Mouse (Mus musculus) inflammation-experienced regulatory T-cells, adult 16 weeks (primary cell): ENCODE measurements around the gene Traf3ip1. TPM values are rescaled to one million over a fixed set of nuclear protein-coding genes. Genes with fewer than 3 reads are reported as not detected.

Source experiments
- polyA plus RNA-seq: library from polyadenylated mRNA; unstranded; fragments of 100-300 nt; shearing (Covaris generic); gene quantifications from one replicate; pipeline ENCODE4 v1.2.1, GENCODE M21; 2017

Gene Traf3ip1
- 2.5 TPM for polyA plus RNA-seq

DNA sequence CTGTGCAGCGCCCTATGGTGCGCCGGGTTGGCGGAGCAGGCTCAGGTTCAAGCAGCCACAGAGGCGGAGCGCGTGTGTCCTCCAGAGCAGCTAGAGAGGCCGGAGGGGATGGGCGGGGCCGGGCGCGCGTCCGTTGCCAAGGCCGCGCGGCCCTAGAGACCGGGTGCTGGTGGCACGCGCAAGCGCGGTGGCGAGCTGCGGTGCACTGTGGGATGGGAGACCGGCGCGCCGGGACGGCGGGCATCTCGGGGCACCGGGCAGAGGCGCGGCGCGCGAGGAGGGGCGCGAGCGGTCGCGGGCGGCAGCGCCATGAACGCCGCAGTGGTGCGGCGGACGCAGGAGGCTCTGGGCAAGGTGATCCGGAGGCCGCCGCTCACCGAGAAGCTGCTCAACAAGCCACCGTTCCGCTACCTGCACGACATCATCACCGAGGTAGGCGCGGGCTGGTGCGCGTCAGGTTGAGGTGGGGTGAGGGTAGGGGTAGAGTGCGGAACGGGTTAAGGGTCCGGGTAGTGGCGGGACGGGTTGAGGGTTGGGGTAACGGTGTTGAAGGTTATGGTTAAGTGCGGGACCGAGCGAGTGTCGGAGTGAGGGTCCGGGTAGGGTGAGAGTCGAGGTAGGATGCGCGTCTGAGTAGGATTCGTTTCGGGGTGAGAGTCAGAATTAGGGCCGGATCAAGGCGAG lies at the start of gene Traf3ip1:
Gene Traf3ip1 (plus strand): TSS at position 191 of the 684 bp plus-strand sequence.

DNA sequence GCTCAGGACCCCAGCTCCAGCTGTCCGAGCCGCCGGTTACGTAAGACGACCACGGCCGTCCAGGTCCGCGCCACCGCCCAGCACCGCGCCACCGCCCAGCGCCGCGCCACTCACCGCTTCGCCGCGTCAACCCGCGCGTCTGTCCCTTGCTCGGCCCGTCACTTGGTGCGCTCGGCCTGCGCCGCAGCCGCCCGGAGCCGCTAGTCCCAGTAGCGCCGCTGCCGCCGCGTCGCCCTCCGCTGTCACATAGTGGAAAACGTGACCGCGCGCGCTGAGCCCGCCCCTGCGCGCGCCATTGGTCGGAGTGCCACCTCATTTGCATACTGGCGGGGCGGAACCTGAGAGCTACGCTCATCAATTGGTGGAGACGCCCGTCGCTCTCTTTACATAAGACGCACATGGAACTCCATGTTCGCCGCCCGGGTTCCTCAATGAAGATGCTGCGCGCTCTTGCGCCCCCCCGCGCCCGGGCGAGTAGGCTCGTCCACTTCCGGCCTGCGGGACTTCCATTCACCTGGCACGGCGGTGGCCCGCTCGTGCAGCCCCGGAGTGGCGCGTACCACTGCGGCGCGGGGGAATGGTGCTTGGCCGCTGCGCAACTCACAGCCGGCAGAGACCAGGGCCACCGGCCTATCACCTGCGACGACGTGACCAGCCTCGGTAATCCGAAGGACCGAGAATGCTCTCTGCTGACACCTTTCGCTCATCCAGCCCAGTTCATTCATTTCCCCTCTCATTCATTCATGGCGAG lies 35.2 kb upstream of the Traf3ip1 start, which contains the start of gene Per2:
Gene Per2 (minus strand): TSS at position 266 of the 751 bp plus-strand sequence.

DNA sequence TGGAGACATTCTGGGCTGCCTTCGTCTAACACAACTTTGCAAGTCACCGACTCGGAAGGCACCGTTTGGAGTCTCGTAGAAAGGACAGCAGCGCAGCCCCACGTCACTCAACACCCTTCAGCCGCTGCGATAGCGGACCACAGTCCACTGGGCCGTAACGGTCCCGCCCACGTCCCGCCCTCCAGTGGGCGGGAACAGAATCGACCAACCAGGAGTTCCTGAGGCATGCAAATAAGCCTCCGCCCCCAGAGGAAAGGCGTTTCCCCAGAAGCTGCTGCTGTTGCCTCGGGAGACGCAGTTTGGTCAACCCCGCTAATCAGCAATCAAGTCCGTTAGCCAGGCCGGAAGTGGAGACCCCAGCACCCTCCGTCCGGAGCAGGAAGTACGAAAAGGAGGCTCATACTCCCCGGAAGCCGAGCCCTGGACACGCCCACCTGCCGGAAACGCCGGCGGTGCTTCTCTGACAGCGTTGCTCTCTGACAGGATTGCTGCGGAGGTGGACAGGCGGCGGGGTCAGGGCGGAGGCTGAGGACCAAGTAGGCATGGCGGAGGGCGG lies 45.9 kb downstream of the Traf3ip1 start, which contains the start of gene Asb1:
Gene Asb1 (plus strand): TSS at position 274 of the 556 bp plus-strand sequence.

Other genes starting within 250 kb of the Traf3ip1 start
- 106 TPM for gene Ube2f, start 244.3 kb upstream of the Traf3ip1 start, polyA plus RNA-seq
- 59.4 TPM for gene Scly, start 196.3 kb upstream of the Traf3ip1 start, polyA plus RNA-seq
- gene Espnl, start 172.6 kb upstream of the Traf3ip1 start, polyA plus RNA-seq = not detected
- gene Klhl30, start 143.6 kb upstream of the Traf3ip1 start, polyA plus RNA-seq = not detected
- not detected for gene Erfe, start 128.2 kb upstream of the Traf3ip1 start, polyA plus RNA-seq
- 51.6 TPM for gene Ilkap, start 95.8 kb upstream of the Traf3ip1 start, polyA plus RNA-seq
- gene Hes6, start 80.6 kb upstream of the Traf3ip1 start, polyA plus RNA-seq = 43.7 TPM
- gene Per2, start 35.3 kb upstream of the Traf3ip1 start, polyA plus RNA-seq = 4.1 TPM
- 14.9 TPM for gene Asb1, start 45.9 kb downstream of the Traf3ip1 start, polyA plus RNA-seq